Mouse (Mus musculus): ENCODE data around the gene Vwa3b. TPM values are rescaled to one million over a fixed set of nuclear protein-coding genes. Genes with fewer than 3 reads are reported as not detected.

Gene Vwa3b
- polyA plus RNA-seq, 1 experiment from 2014 or later: 0.23 TPM

DNA sequence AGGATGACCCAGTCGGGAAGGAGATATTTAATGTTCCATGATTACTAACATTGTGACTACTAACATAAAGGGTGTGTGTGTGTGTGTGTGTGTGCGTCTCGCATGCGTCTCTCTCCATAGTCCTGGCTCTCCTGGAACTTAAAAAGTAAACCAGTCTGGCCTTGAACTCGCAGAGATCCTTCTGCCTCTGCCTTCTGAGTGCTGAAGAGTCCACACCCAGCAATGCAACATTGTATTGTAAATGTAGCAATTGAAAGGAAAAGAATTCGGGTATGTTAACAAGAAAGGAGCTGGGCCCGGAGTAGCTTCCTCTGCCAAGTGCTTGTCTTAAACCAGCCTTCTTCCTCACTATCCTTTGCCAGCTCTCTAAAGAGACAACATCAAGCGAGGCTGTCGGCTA, 186.0 kb downstream of the Vwa3b start:
- Histone ChIP-seq H3K36me3 (ENCODE audit: control insufficient read depth, insufficient read depth, low read length) (no peaks in the 10 kb centered on the region), H3K27me3 (ENCODE audit: control insufficient read depth, insufficient read depth, low read length) (no peaks in the 10 kb centered on the region), H3K4me2 (no peak overlapping the region), H3K27ac (ENCODE audit: low read depth, low read length) (no peak overlapping the region), H3K9me3 (ENCODE audit: control insufficient read depth, low read length) (no peaks in the 10 kb centered on the region), H3K9ac (ENCODE audit: low read length) (no peak overlapping the region), H3K4me3 (ENCODE audit: low read depth, low read length) (no peak overlapping the region), H3K4me1 (ENCODE audit: control insufficient read depth, insufficient read depth, low read length) (no peaks in the 10 kb centered on the region)
- ATAC-seq (ENCODE audit: low FRiP score) (no peak), DNase-seq (ENCODE audit: low spot score, missing footprints) (no peak)
- 91% methylated on average over 9 of the region's 9 CpGs for WGBS

DNA sequence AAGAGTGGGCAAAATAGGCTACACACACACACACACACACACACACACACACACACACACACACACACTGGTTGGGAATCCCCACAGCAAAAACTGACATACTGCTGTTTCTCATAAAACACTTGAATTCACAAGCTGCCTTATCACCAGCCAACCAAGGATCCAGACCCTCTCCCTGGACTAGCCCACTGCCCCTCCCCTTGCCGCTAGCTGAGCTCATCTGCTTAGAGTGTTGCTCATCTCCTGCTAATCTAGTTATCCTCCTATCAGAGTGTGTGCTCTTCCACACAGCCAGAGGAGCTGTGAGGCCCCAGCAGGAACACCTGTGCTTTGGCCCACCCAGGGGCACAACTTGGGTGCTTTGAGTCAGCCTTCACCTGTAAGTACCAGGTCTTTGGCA, 187.7 kb downstream of the Vwa3b start, which contains the start of gene Cnga3:
Cnga3 (plus strand) TSS at position 291 of the 400 bp plus-strand sequence.
- H3K27me3 ChIP-seq (ENCODE audit: control insufficient read depth, insufficient read depth, low read length): no peaks in the 10 kb centered on the region
- no peaks in the 10 kb centered on the region for H3K9me3 ChIP-seq (ENCODE audit: control insufficient read depth, low read length)
- H3K36me3 ChIP-seq (ENCODE audit: control insufficient read depth, insufficient read depth, low read length): no peaks in the 10 kb centered on the region
- ATAC-seq (ENCODE audit: low FRiP score) (no peak), DNase-seq (ENCODE audit: low spot score, missing footprints) (no peak)
- no peak within 1 kb of the TSS for H3K27ac ChIP-seq (ENCODE audit: low read depth, low read length)
- H3K4me1 ChIP-seq (ENCODE audit: control insufficient read depth, insufficient read depth, low read length): 0 out of 2 replicates have a peak, but pooled peaks cover 3% of the 10 kb centered on the region
- H3K4me2 ChIP-seq: no peak within 1 kb of the TSS
- H3K4me3 ChIP-seq (ENCODE audit: low read depth, low read length): no peak within 1 kb of the TSS
- no peak within 1 kb of the TSS for H3K9ac ChIP-seq (ENCODE audit: low read length)
- 69% methylated on average over 1 of the region's 1 CpGs for WGBS

DNA sequence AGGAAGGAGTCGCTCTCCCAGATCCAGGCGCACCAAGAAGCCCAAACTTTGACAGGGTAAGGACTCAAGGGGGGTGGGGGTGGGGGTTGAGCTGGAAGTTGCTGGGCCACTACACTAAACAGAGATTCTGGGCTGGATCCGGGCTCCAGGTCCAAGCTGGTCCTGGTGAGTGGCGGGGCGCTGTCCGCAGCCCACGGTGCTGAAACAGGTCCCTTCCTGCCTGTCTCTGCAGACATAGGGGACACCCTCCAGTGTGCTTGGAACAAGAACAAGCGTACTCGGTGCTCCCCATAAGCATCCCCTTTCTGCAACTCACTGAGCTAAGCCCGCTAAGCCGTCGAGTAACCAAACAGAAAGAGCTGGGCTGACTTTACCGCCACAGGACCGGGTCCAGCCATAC, 192.0 kb downstream of the Vwa3b start:
- Histone ChIP-seq H3K27ac (ENCODE audit: low read depth, low read length) (no peak overlapping the region), H3K27me3 (ENCODE audit: control insufficient read depth, insufficient read depth, low read length) (no peaks in the 10 kb centered on the region), H3K4me3 (ENCODE audit: low read depth, low read length) (no peak overlapping the region), H3K9ac (ENCODE audit: low read length) (no peak overlapping the region), H3K4me1 (ENCODE audit: control insufficient read depth, insufficient read depth, low read length) (peaks cover 11% of the 10 kb centered on the region), H3K4me2 (peak overlapping the region; percentile 7; the same call in 1 of the 2 replicates), H3K9me3 (ENCODE audit: control insufficient read depth, low read length) (no peaks in the 10 kb centered on the region), H3K36me3 (ENCODE audit: control insufficient read depth, insufficient read depth, low read length) (no peaks in the 10 kb centered on the region)
- DNase-seq (ENCODE audit: low spot score, missing footprints) (peak; percentile 94), ATAC-seq (ENCODE audit: low FRiP score) (no peak)
- WGBS: 5% methylated on average over 14 of the region's 14 CpGs

DNA sequence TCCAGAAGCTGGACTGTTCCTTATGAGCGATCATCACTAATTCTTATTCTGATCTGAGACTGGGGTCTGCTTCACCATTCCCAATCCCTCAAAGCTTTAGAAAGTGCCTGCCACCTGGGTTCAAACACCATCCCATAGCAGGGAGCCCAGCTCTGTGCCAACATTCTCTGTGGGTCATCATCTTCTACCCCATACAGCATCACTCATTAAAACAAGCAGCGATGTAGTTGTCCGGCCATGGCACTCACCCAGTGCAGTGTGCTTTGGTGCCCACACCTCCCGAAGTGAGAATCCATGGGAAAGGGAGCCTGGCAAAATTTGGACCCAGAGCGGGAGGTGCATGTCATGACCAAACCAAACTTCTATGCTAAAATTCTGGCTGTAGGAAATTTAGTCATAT, 193.2 kb downstream of the Vwa3b start:
- peaks cover 11% of the 10 kb centered on the region for H3K4me1 ChIP-seq (ENCODE audit: control insufficient read depth, insufficient read depth, low read length)
- DNase-seq (ENCODE audit: low spot score, missing footprints): no peak
- no peaks in the 10 kb centered on the region for H3K9me3 ChIP-seq (ENCODE audit: control insufficient read depth, low read length)
- H3K9ac ChIP-seq (ENCODE audit: low read length): no peak overlapping the region
- H3K27ac ChIP-seq (ENCODE audit: low read depth, low read length): no peak overlapping the region
- H3K4me3 ChIP-seq (ENCODE audit: low read depth, low read length): no peak overlapping the region
- 85% methylated on average over 5 of the region's 5 CpGs for WGBS
- no peak overlapping the region for H3K4me2 ChIP-seq
- H3K27me3 ChIP-seq (ENCODE audit: control insufficient read depth, insufficient read depth, low read length): no peaks in the 10 kb centered on the region
- no peak for ATAC-seq (ENCODE audit: low FRiP score)
- H3K36me3 ChIP-seq (ENCODE audit: control insufficient read depth, insufficient read depth, low read length): no peaks in the 10 kb centered on the region

DNA sequence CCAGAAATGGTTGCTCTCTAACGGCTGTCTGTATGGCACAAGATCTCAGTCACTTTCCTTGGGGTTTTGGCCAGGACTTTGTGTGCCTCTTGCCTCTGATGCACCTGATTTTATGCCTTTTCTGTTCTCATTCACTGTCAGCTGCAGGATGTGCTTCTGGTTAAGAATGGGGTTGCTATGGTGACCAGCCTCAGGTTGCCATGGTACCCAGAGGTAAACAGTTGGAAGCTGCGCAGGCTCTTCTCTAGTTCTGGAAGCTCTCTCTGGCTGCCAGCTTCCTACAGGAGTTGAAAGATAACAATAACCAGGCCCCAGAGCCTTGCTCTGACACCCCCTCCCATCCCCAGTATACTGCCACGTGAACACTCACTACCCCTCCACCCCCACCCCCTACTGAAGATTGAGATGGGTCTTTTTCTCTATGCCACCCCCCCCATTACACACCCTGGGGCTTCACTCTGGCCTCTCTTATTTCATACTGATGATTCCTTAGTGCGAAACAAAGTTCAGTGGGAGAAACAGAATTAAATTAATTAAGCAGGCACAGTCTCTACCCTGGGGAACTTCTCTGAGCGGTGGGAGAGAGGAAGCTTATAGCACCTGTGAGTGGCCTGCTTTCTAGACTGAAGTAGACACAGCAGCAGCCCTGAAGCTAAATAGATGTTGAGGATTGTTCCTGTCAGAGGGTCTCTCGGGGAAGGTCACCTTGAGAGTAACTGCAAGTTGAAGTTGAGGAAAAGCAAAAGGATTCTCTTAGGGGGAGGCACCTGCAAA, 193.9 kb downstream of the Vwa3b start:
- peak; percentile 88 for ATAC-seq (ENCODE audit: low FRiP score)
- H3K27me3 ChIP-seq (ENCODE audit: control insufficient read depth, insufficient read depth, low read length): no peaks in the 10 kb centered on the region
- no peak overlapping the region for H3K4me3 ChIP-seq (ENCODE audit: low read depth, low read length)
- H3K9ac ChIP-seq (ENCODE audit: low read length): no peak overlapping the region
- WGBS: 36% methylated on average over 6 of the region's 6 CpGs
- H3K36me3 ChIP-seq (ENCODE audit: control insufficient read depth, insufficient read depth, low read length): no peaks in the 10 kb centered on the region
- no peaks in the 10 kb centered on the region for H3K9me3 ChIP-seq (ENCODE audit: control insufficient read depth, low read length)
- DNase-seq (ENCODE audit: low spot score, missing footprints): peak; percentile 94
- peaks cover 11% of the 10 kb centered on the region for H3K4me1 ChIP-seq (ENCODE audit: control insufficient read depth, insufficient read depth, low read length)
- H3K4me2 ChIP-seq: no peak overlapping the region
- no peak overlapping the region for H3K27ac ChIP-seq (ENCODE audit: low read depth, low read length)

DNA sequence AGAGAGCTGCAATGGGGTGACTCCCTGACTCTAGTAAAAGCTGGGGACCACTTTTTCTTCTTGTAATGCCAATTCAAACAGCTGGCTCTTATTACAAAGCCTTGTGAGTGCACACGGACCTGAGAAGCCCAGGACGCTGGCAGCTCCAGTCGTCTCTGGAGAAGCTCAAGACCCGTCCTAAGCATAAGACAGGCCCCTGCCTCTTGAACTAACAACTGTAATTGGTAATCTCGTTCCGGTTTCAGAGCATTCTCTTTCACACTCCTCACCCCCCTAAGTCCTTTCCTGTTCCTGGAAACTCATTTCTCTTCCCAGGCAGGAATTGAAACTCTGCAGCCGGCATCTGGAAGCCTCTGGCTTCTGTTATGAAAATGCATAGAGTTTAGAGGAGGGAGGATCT, 195.6 kb downstream of the Vwa3b start:
- Histone ChIP-seq H3K4me2 (no peak overlapping the region), H3K9me3 (ENCODE audit: control insufficient read depth, low read length) (no peaks in the 10 kb centered on the region), H3K36me3 (ENCODE audit: control insufficient read depth, insufficient read depth, low read length) (no peaks in the 10 kb centered on the region), H3K27ac (ENCODE audit: low read depth, low read length) (no peak overlapping the region), H3K27me3 (ENCODE audit: control insufficient read depth, insufficient read depth, low read length) (no peaks in the 10 kb centered on the region), H3K4me3 (ENCODE audit: low read depth, low read length) (no peak overlapping the region), H3K9ac (ENCODE audit: low read length) (no peak overlapping the region), H3K4me1 (ENCODE audit: control insufficient read depth, insufficient read depth, low read length) (peaks cover 11% of the 10 kb centered on the region)
- 72% methylated on average over 7 of the region's 7 CpGs for WGBS
- DNase-seq (ENCODE audit: low spot score, missing footprints): no peak
- ATAC-seq (ENCODE audit: low FRiP score): no peak

DNA sequence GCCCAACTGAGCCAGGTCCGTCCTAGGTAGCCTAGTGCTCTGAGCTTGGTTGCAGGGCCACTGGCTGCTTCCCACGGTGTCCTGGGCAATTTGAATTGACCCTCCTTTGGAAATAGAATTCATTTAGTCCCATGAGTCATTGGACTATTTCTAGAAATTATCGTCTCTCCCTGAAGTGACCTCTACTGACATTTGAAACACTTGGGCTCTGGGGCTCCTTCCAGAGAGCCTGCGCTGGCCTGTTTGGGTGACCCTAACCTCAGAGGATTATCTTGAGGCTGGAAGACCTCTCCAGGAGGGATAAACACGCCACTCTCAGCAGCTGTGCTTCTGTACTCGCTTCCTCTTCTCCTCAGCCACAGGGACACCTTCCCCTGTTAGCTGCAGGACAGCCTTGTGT, 204.0 kb downstream of the Vwa3b start:
- H3K27ac ChIP-seq (ENCODE audit: low read depth, low read length): no peak overlapping the region
- no peaks in the 10 kb centered on the region for H3K9me3 ChIP-seq (ENCODE audit: control insufficient read depth, low read length)
- no peaks in the 10 kb centered on the region for H3K27me3 ChIP-seq (ENCODE audit: control insufficient read depth, insufficient read depth, low read length)
- ATAC-seq (ENCODE audit: low FRiP score): no peak
- H3K4me1 ChIP-seq (ENCODE audit: control insufficient read depth, insufficient read depth, low read length): no peaks in the 10 kb centered on the region
- no peak overlapping the region for H3K9ac ChIP-seq (ENCODE audit: low read length)
- no peak overlapping the region for H3K4me3 ChIP-seq (ENCODE audit: low read depth, low read length)
- H3K36me3 ChIP-seq (ENCODE audit: control insufficient read depth, insufficient read depth, low read length): no peaks in the 10 kb centered on the region
- no peak overlapping the region for H3K4me2 ChIP-seq
- no peak for DNase-seq (ENCODE audit: low spot score, missing footprints)
- WGBS: 69% methylated on average over 6 of the region's 6 CpGs

DNA sequence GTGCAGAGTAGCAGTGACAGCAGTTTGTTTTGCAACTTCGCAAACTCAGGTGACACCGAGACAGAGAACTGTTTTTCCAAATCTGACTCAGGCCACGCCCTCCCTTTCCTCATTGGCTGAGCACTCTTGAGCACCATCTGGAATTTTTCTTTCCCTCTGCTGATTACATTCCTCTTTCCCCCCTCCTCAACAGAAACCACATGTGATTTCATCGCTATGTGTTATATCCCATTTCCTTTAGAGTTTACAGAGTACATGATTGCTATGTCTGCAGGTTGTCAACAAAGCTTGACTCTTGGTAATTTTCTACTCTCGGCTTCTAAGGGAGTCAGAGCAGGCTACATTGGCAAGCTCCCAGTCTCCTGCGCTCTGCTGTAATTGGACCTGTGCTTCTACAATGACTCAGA, 204.9 kb downstream of the Vwa3b start:
- H3K4me1 ChIP-seq (ENCODE audit: control insufficient read depth, insufficient read depth, low read length): no peaks in the 10 kb centered on the region
- ATAC-seq (ENCODE audit: low FRiP score) (no peak), DNase-seq (ENCODE audit: low spot score, missing footprints) (no peak)
- no peaks in the 10 kb centered on the region for H3K9me3 ChIP-seq (ENCODE audit: control insufficient read depth, low read length)
- no peak overlapping the region for H3K4me2 ChIP-seq
- H3K36me3 ChIP-seq (ENCODE audit: control insufficient read depth, insufficient read depth, low read length): no peaks in the 10 kb centered on the region
- 72% methylated on average over 6 of the region's 6 CpGs for WGBS
- no peak overlapping the region for H3K27ac ChIP-seq (ENCODE audit: low read depth, low read length)
- no peak overlapping the region for H3K4me3 ChIP-seq (ENCODE audit: low read depth, low read length)
- no peaks in the 10 kb centered on the region for H3K27me3 ChIP-seq (ENCODE audit: control insufficient read depth, insufficient read depth, low read length)
- H3K9ac ChIP-seq (ENCODE audit: low read length): no peak overlapping the region

Measured in midbrain, embryonic 11.5 days (tissue).